Mouse (Mus musculus) hindbrain, embryonic 14.5 days (tissue): ENCODE measurements around the gene Exoc3l. TPM values are rescaled to one million over a fixed set of nuclear protein-coding genes. Genes with fewer than 3 reads are reported as not detected.

Experiments used
- ATAC-seq: fragments of 200-750 bp; cut with Nextera tagmentation; 2 replicates; pipeline ENCODE4 v1.8.0; 2017; ENCODE audit warnings: moderate number of reproducible peaks, mild to moderate bottlenecking, moderate TSS enrichment, moderate library complexity; ENCODE audit not compliant: low FRiP score
- DNase-seq: peaks from one replicate; pipeline ENCODE4 v3.0.0-alpha.2; 2015; ENCODE audit warnings: low spot score
- H3K27ac ChIP-seq: fragments of 300-500 bp; sonication (generic); 2 replicates; pipeline ENCODE4 v1.5.1; 2014; ENCODE audit warnings: mild to moderate bottlenecking, moderate library complexity
- H3K27me3 ChIP-seq: fragments of 300-500 bp; sonication (generic); 2 replicates; pipeline ENCODE4 v1.6.1; 2014; ENCODE audit warnings: mild to moderate bottlenecking, low read length, mixed read lengths; ENCODE audit not compliant: control insufficient read depth, insufficient read depth
- H3K36me3 ChIP-seq: fragments of 300-500 bp; sonication (generic); replicated peaks from 2 replicates; pipeline ENCODE4 v1.6.1; 2014; ENCODE audit not compliant: control insufficient read depth, insufficient read depth
- H3K4me1 ChIP-seq: fragments of 300-500 bp; sonication (generic); replicated peaks from 2 replicates; pipeline ENCODE4 v1.6.1; 2014; ENCODE audit warnings: antibody characterized with exemption, low read length, mixed read lengths; ENCODE audit not compliant: control insufficient read depth, insufficient read depth
- H3K4me2 ChIP-seq: fragments of 300-500 bp; sonication (generic); replicated peaks from 2 replicates; pipeline ENCODE4 v1.6.1; 2014; ENCODE audit warnings: mild to moderate bottlenecking, moderate library complexity
- H3K4me3 ChIP-seq: fragments of 300-500 bp; sonication (generic); replicated peaks from 2 replicates; pipeline ENCODE4 v1.5.1; 2014; ENCODE audit warnings: mild to moderate bottlenecking, low read length
- H3K9ac ChIP-seq: fragments of 300-500 bp; sonication (generic); 2 replicates; pipeline ENCODE4 v1.6.1; 2014
- H3K9me3 ChIP-seq: fragments of 300-500 bp; sonication (generic); 2 replicates; pipeline ENCODE4 v1.6.1; 2016; ENCODE audit warnings: low read length; ENCODE audit not compliant: control insufficient read depth
- WGBS: fragments of 180-500 bp; shearing (Covaris S2); extraction: QIAGEN DNeasy Blood & Tissue Kit; methylation state at CpG from one replicate; pipeline ENCODE4 v1.1.7; 2014; 5-methylcytosine and 5-hydroxymethylcytosine counted together
- polyA plus RNA-seq: library from polyadenylated mRNA; unstranded; fragments of >200 nt; fragmentation: Nextera tagmentation; extraction: Ambion mirVana; gene quantifications from 2 replicates; pipeline ENCODE4 v1.2.1, GENCODE M21; 2014

The Exoc3l gene
- polyA plus RNA-seq, 1 experiment from 2014 or later: 12.2 TPM

DNA sequence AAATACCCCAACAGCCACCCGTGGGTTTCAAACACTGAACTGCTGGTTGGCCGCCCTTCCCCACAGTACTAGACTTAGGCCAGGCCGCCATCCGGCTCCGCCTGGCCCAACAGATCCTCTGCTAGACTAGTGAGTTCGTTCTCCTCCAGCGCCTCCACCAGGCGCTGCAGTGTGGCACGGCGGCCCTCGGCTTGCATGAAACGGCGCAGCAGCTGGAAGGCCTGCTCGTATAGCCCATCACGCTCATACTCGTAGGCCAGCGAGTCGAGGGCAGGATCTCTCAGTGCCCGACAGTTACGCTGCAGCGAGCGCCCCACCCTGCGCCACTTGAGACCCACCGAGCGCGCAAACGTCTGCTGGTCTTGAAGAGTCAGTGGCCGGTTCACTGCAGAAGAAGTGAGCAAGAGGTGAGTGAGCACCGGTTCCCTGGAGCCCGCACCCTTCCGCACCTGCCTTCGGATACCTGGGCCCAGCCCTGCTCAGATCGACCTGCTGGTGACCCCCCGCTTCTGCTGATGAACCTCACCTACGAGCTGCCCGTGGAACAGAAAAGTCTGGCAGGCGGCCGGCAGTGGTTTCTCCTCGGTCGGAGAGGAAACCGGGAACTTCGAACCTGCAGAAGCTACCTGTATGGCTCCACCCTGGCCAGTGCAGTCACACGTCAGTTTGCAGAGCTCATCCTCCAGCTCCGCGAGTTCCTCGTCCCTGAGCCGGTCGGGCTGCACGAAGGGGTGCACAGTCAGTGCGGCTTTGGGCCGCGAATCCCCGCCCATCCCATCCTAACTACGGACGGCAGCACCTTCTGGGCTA is 36.8 kb downstream of the Exoc3l start:
- under 1% methylated on average over 55 of the region's 55 CpGs for WGBS
- Histone ChIP-seq H3K36me3 (no peaks in the 10 kb centered on the region), H3K4me3 (peak overlapping the region; percentile 32), H3K4me2 (peak overlapping the region; percentile 68), H3K9ac (no peak overlapping the region), H3K9me3 (no peaks in the 10 kb centered on the region), H3K4me1 (peaks cover 16% of the 10 kb centered on the region; the same call in 1 of the 2 replicates), H3K27me3 (peaks cover 87% of the 10 kb centered on the region), H3K27ac (no peak overlapping the region)
- ATAC-seq: peak; percentile 29
- no peak for DNase-seq

- no peak overlapping the region for H3K4me2 ChIP-seq
- no peak overlapping the region for H3K9ac ChIP-seq
- peaks cover 16% of the 10 kb centered on the region; the same call in 1 of the 2 replicates for H3K4me1 ChIP-seq
- 73% methylated on average over 7 of the region's 7 CpGs for WGBS
- H3K27ac ChIP-seq: no peak overlapping the region
- DNase-seq (no peak), ATAC-seq (no peak)
- H3K36me3 ChIP-seq: peaks cover 10% of the 10 kb centered on the region
- peaks cover 73% of the 10 kb centered on the region for H3K27me3 ChIP-seq
- H3K4me3 ChIP-seq: no peak overlapping the region
- H3K9me3 ChIP-seq: no peaks in the 10 kb centered on the region
Measured at GRCm38 (mm10) chr8:105257318-105258114, 38.4 kb downstream of the Exoc3l start.

DNA sequence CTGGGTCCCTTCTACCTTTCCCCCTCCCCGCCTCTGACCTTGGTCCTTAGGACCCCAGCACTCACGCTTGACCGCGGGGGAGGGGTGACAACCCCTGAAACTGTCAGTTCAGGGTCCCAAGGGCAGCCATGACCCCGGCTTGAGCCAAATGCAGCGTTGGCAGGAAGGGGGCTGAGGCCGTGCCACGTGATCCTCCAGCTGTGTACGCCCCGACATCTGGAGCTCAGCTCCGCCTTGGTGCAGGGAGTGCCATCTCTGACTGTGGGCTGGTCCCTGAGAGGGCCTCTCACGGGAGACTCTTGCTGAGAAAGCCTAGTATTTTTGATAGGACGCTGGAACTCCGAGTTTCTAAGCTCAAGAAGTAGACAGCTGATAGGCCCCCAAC is 40.9 kb downstream of the Exoc3l start, which contains the start of gene B3gnt9:
TSS of gene B3gnt9 (minus strand) at position 188 of the 385 bp plus-strand sequence.
- H3K27me3 ChIP-seq: peaks cover 49% of the 10 kb centered on the region
- ATAC-seq (peak; percentile 11; the same call in 1 of the 2 replicates), DNase-seq (no peak)
- H3K36me3 ChIP-seq: peaks cover 34% of the 10 kb centered on the region
- 1% methylated on average over 14 of the region's 14 CpGs for WGBS
- H3K9me3 ChIP-seq: no peaks in the 10 kb centered on the region
- H3K4me2 ChIP-seq: peak within 1 kb of the TSS; percentile 98
- H3K27ac ChIP-seq: peak within 1 kb of the TSS; percentile 60
- peaks cover 16% of the 10 kb centered on the region; the same call in 1 of the 2 replicates for H3K4me1 ChIP-seq
- peak within 1 kb of the TSS; percentile 56 for H3K4me3 ChIP-seq
- peak within 1 kb of the TSS; percentile 72 for H3K9ac ChIP-seq

DNA sequence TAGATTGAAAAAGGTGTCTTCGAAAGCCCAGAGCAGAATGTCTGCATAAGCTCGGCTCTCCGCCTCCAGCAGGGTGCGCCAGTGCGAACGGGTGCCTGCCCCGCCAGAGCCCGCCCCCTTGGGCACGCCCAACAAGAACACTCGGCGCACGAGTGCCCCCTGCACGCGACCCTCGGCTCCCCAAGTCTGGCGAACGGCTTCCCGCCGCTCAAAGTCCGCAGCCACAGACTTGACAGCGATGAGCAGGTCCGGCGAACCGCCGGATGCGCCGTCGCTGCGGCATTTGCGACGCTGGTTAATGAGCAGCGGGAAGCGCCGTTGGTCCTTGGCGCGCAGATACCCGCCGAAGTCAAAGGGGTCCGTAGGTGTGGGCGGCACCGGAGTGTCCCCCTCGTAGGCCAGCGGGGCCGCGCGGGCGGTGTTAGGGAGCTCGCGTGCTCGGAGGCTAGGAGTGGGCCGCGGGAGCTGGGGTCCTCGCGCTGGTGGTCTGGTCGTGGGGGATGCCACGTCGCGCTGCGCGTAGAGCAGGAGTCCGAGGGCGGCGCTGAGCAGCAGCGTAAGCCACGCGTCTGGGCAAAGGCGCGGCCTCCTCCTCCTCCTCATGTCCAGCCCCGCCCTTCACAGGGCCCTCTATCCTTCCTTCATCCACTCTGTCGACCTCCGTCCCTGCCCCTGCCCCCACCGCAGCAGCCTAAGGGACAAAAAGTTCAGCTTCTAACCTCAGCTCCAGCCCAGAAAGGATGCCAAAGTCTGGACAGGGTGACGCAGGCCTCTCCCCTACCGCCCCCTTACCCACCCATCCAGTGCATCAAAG is 41.5 kb downstream of the Exoc3l start:
- H3K9me3 ChIP-seq: no peaks in the 10 kb centered on the region
- H3K9ac ChIP-seq: peak overlapping the region; percentile 72
- H3K27ac ChIP-seq: peak overlapping the region; percentile 60
- DNase-seq (peak; percentile 83), ATAC-seq (peak; percentile 81)
- H3K27me3 ChIP-seq: peaks cover 44% of the 10 kb centered on the region
- H3K4me1 ChIP-seq: peaks cover 14% of the 10 kb centered on the region; the same call in 1 of the 2 replicates
- under 1% methylated on average over 70 of the region's 74 CpGs for WGBS
- peak overlapping the region; percentile 98 for H3K4me2 ChIP-seq
- H3K4me3 ChIP-seq: peak overlapping the region; percentile 56
- peaks cover 40% of the 10 kb centered on the region for H3K36me3 ChIP-seq

- H3K4me3 ChIP-seq: peak overlapping the region; percentile 56
- H3K9me3 ChIP-seq: no peaks in the 10 kb centered on the region
- WGBS: 32% methylated on average over 20 of the region's 20 CpGs
- H3K27ac ChIP-seq: no peak overlapping the region; the same call in 1 of the 2 replicates
- peaks cover 46% of the 10 kb centered on the region for H3K36me3 ChIP-seq
- peak overlapping the region; percentile 72 for H3K9ac ChIP-seq
- peak; percentile 26; the same call in 1 of the 2 replicates for ATAC-seq
- peaks cover 8% of the 10 kb centered on the region; the same call in 1 of the 2 replicates for H3K4me1 ChIP-seq
- peak overlapping the region; percentile 98 for H3K4me2 ChIP-seq
- no peak for DNase-seq
- peaks cover 38% of the 10 kb centered on the region for H3K27me3 ChIP-seq
Measured at GRCm38 (mm10) chr8:105253766-105254151, 42.1 kb downstream of the Exoc3l start.

GRCm38 (mm10) chr8:105252680-105253537 is 43.0 kb downstream of the Exoc3l start:
- no peak overlapping the region for H3K27ac ChIP-seq
- WGBS: 92% methylated on average over 10 of the region's 10 CpGs
- H3K27me3 ChIP-seq: peaks cover 30% of the 10 kb centered on the region
- DNase-seq (no peak), ATAC-seq (no peak)
- peaks cover 5% of the 10 kb centered on the region; the same call in 1 of the 2 replicates for H3K4me1 ChIP-seq
- peaks cover 55% of the 10 kb centered on the region for H3K36me3 ChIP-seq
- H3K9ac ChIP-seq: no peak overlapping the region
- H3K4me2 ChIP-seq: peak overlapping the region; percentile 98; the same call in 1 of the 2 replicates
- H3K4me3 ChIP-seq: no peak overlapping the region
- no peaks in the 10 kb centered on the region for H3K9me3 ChIP-seq

GRCm38 (mm10) chr8:105251954-105252353 is 43.9 kb downstream of the Exoc3l start:
- WGBS: 92% methylated on average over 6 of the region's 6 CpGs

DNA sequence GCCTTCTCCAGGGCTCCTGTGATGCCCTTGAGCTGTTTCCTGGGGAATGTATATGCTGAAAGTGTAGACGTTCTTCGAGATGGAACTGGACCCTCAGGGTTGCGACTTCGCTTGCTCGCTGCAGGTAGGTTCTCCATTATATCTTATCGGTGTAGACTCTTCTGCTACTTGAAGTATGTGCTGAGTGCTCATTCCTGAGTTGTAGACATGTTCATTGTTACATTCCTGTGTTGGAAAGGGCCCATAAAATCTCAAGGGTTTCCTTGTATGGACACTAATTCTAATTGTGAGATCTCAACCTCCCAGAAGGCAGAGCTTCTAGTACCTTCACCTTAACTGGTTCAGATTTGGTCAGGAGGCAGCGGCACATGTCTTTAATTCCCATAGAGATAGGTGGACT is 54.9 kb downstream of the Exoc3l start:
- DNase-seq (no peak), ATAC-seq (no peak)
- H3K27ac ChIP-seq: no peak overlapping the region
- peaks cover 48% of the 10 kb centered on the region for H3K36me3 ChIP-seq
- no peaks in the 10 kb centered on the region for H3K9me3 ChIP-seq
- 97% methylated on average over 7 of the region's 7 CpGs for WGBS
- H3K27me3 ChIP-seq: no peaks in the 10 kb centered on the region
- no peaks in the 10 kb centered on the region for H3K4me1 ChIP-seq
- H3K4me3 ChIP-seq: no peak overlapping the region
- no peak overlapping the region for H3K9ac ChIP-seq
- no peak overlapping the region for H3K4me2 ChIP-seq

More at GRCm38 (mm10) chr8:105251954-105252353, 43.9 kb downstream of the Exoc3l start:
- Histone ChIP-seq H3K4me2 (no peak overlapping the region), H3K9ac (no peak overlapping the region), H3K27ac (no peak overlapping the region), H3K4me3 (no peak overlapping the region), H3K9me3 (no peaks in the 10 kb centered on the region), H3K36me3 (peaks cover 64% of the 10 kb centered on the region), H3K27me3 (peaks cover 22% of the 10 kb centered on the region), H3K4me1 (peaks cover 5% of the 10 kb centered on the region; the same call in 1 of the 2 replicates)
- ATAC-seq: no peak
- DNase-seq: no peak
